Mouse (Mus musculus) heart, embryonic 14.5 days (tissue): ENCODE results near the gene Rnf212. TPM values are rescaled to one million over a fixed set of nuclear protein-coding genes. Genes with fewer than 3 reads are reported as not detected.
"Not testable (repeated sequence)": the region's sequence is repeated elsewhere in the genome, so short reads cannot be mapped to it uniquely, and the experiment has no call there.

Experiments used
- ATAC-seq: fragments of 200-750 bp; cut with Nextera tagmentation; 2 replicates; pipeline ENCODE4 v1.8.0; 2017; ENCODE audit warnings: low read depth, moderate TSS enrichment; ENCODE audit not compliant: insufficient number of reproducible peaks, insufficient read depth, low FRiP score
- H3K27ac ChIP-seq, 2 experiments: fragments of 200-500 bp in 1 of 2; fragments of 300-500 bp in 1 of 2; sonication (generic) in 1 of 2; replicated peaks in 1 of 2; 2 replicates each; pipeline ENCODE4 v1.5.1; 2012 to 2014; ENCODE audit warnings: low read depth in 2 of 2, low read length in 2 of 2, control low read depth in 1 of 2, mild to moderate bottlenecking in 1 of 2, mixed read lengths in 1 of 2; ENCODE audit not compliant: control insufficient read depth in 1 of 2, insufficient read depth in 1 of 2
- H3K27me3 ChIP-seq: fragments of 300-500 bp; sonication (generic); 2 replicates; pipeline ENCODE4 v1.6.1; 2014; ENCODE audit warnings: mild to moderate bottlenecking, low read length, control low read depth; ENCODE audit not compliant: control insufficient read depth, insufficient read depth
- H3K36me3 ChIP-seq: fragments of 300-500 bp; sonication (generic); 2 replicates; pipeline ENCODE4 v1.6.1; 2014; ENCODE audit warnings: mild to moderate bottlenecking, control low read depth, low read length, mixed read lengths; ENCODE audit not compliant: control insufficient read depth, insufficient read depth
- H3K4me1 ChIP-seq, 2 experiments: fragments of 200-500 bp in 1 of 2; fragments of 300-500 bp in 1 of 2; sonication (generic) in 1 of 2; 2 replicates each; pipeline ENCODE4 v1.6.1; 2012 to 2014; ENCODE audit warnings: low read length in 2 of 2, control low read depth in 1 of 2, mixed read lengths in 1 of 2; ENCODE audit not compliant: control insufficient read depth in 2 of 2, insufficient read depth in 2 of 2
- H3K4me2 ChIP-seq: fragments of 300-500 bp; sonication (generic); 2 replicates; pipeline ENCODE4 v1.6.1; 2014; ENCODE audit warnings: mild to moderate bottlenecking, low read length
- H3K4me3 ChIP-seq, 2 experiments: fragments of 200-500 bp in 1 of 2; fragments of 300-500 bp in 1 of 2; sonication (generic) in 1 of 2; 2 replicates each; pipeline ENCODE4 v1.5.1; 2012 to 2014; ENCODE audit warnings: low read length in 2 of 2, mild to moderate bottlenecking in 2 of 2, control low read depth in 1 of 2, low read depth in 1 of 2, moderate library complexity in 1 of 2; ENCODE audit not compliant: control insufficient read depth in 1 of 2, insufficient read depth in 1 of 2
- H3K9ac ChIP-seq: fragments of 300-500 bp; sonication (generic); 2 replicates; pipeline ENCODE4 v1.6.1; 2014; ENCODE audit warnings: mild to moderate bottlenecking, low read length
- H3K9me3 ChIP-seq: fragments of 300-500 bp; sonication (generic); 2 replicates; pipeline ENCODE4 v1.6.1; 2016; ENCODE audit warnings: low read length, control low read depth; ENCODE audit not compliant: control insufficient read depth
- WGBS: fragments of 180-500 bp; shearing (Covaris S2); extraction: QIAGEN DNeasy Blood & Tissue Kit; methylation state at CpG from one replicate; pipeline ENCODE4 v1.1.7; 2014; 5-methylcytosine and 5-hydroxymethylcytosine counted together
- polyA plus RNA-seq: library from polyadenylated mRNA; unstranded; fragments of >200 nt; fragmentation: Nextera tagmentation; extraction: Ambion mirVana; gene quantifications from 2 replicates; pipeline ENCODE4 v1.2.1, GENCODE M21; 2014

The Rnf212 gene
- polyA plus RNA-seq = not detected in 2 replicates

- H3K4me2 ChIP-seq = no peak within 1 kb of the TSS
- 73% methylated on average over 40 of the region's 40 CpGs for WGBS
- H3K4me3 ChIP-seq = no peak within 1 kb of the TSS
- H3K27ac ChIP-seq = no peak within 1 kb of the TSS
- no peak within 1 kb of the TSS for H3K9ac ChIP-seq
- H3K27me3 ChIP-seq = no peaks in the 10 kb centered on the region
- H3K4me1 ChIP-seq = no peaks in the 10 kb centered on the region
- no peak for ATAC-seq
- H3K36me3 ChIP-seq = no peaks in the 10 kb centered on the region
- no peaks in the 10 kb centered on the region for H3K9me3 ChIP-seq
These were observed at the start of gene Rnf212 for GRCm38 (mm10) chr5:108774630-108775306. Gene Rnf212 (minus strand): TSS chr5:108774982.

DNA sequence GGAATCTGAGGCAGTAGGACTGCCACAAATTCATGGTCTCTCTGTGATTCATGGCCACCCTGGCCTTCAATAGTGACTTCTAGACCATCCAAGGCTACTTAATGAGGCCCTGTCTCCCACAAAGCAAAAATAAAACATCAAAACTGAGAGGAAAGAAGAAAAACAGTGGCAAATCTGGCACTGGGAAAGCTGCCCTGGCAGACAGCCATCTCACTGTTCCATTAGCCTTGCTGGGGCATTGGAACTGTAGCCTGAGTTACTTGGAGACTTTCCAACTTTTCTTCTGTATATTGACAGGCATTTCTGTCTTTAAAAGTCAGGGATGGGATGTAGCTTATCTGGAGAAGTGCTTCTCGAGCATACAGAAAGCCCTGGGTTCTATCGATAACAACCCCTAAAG, 48.5 kb upstream of the Rnf212 start:
- Histone ChIP-seq H3K4me2 (no peak overlapping the region), H3K27me3 (no peaks in the 10 kb centered on the region), H3K27ac (no peak overlapping the region), H3K9me3 (no peaks in the 10 kb centered on the region), H3K4me3 (no peak overlapping the region), H3K9ac (no peak overlapping the region), H3K4me1 (no peaks in the 10 kb centered on the region), H3K36me3 (no peaks in the 10 kb centered on the region)
- WGBS = 49% methylated on average over 2 of the region's 2 CpGs
- no peak for ATAC-seq

- not testable (repeated sequence) for H3K4me2 ChIP-seq, H3K36me3 ChIP-seq, H3K27me3 ChIP-seq, H3K4me3 ChIP-seq, ATAC-seq, H3K9me3 ChIP-seq, H3K9ac ChIP-seq, H3K27ac ChIP-seq, H3K4me1 ChIP-seq
- 66% methylated on average over 2 of the region's 2 CpGs for WGBS
These were observed 34.0 kb upstream of the Rnf212 start, which contains the start of gene Vmn2r8 for GRCm38 (mm10) chr5:108808750-108809149. Gene Vmn2r8 (minus strand): TSS chr5:108808850.

DNA sequence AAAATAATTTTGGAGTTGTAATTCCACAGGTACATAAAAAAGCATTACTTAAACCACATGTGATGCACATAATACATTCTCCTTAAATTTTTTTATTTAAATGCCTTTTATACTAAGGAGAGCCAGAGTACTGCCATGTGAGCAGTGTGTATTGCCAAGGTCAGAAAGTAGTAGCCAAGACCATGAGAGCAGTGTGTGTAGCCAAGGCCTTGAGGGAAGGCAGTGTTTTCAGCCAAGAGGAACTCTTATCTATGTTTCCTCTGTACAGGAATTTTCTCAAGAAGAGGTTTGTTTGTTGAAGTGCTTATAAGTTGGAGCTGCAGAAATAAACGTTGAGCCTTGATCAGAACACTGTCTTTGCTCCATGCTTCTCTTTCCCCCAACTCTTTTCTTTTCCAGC, 28.9 kb upstream of the Rnf212 start:
- ATAC-seq = no peak

GRCm38 (mm10) chr5:108795263-108795662, 20.5 kb upstream of the Rnf212 start, which contains the start of gene Tmed11:
Gene Tmed11 (minus strand): TSS chr5:108795363.
- H3K4me2 ChIP-seq, H3K4me1 ChIP-seq, H3K36me3 ChIP-seq, ATAC-seq, H3K9me3 ChIP-seq, H3K27me3 ChIP-seq, H3K27ac ChIP-seq, H3K4me3 ChIP-seq, H3K9ac ChIP-seq: not testable (repeated sequence)
- 61% methylated on average over 2 of the region's 2 CpGs for WGBS

More for the DNA sequence above, 28.9 kb upstream of the Rnf212 start:
- no peaks in the 10 kb centered on the region for H3K27me3 ChIP-seq
- H3K9me3 ChIP-seq = no peaks in the 10 kb centered on the region
- no peaks in the 10 kb centered on the region for H3K36me3 ChIP-seq
- no peaks in the 10 kb centered on the region for H3K4me1 ChIP-seq
- no peak overlapping the region for H3K9ac ChIP-seq
- no peak overlapping the region for H3K4me3 ChIP-seq
- H3K27ac ChIP-seq = no peak overlapping the region
- H3K4me2 ChIP-seq = no peak overlapping the region
- WGBS = 26% methylated on average over 1 of the region's 1 CpGs

DNA sequence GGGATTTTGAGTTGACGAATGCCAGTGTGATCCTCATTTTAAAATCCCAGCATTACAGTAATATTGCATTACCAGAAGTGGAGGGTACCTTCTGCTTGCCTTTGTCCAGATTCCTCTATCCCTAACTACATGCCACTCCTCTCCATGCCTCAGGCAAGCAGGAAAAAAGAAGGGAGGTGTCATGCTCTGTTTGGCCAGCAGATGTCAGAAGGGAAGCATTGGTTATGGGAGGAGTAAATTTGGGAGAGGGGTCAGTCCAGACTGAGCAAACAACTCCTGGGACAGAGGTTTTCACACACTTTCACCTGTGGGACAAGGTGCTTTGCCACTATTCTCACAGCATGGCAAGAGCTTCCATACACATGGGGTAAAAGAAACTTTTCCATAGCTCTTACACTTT, 15.6 kb upstream of the Rnf212 start:
- not testable (repeated sequence) for H3K4me3 ChIP-seq, H3K27me3 ChIP-seq, H3K4me1 ChIP-seq, ATAC-seq, H3K9me3 ChIP-seq, H3K9ac ChIP-seq, H3K4me2 ChIP-seq, H3K27ac ChIP-seq, H3K36me3 ChIP-seq
- WGBS = 32% methylated on average over 1 of the region's 1 CpGs

GRCm38 (mm10) chr5:108760002-108760401, 14.8 kb downstream of the Rnf212 start:
- ATAC-seq = no peak
- WGBS = 79% methylated on average over 2 of the region's 2 CpGs
- H3K9me3 ChIP-seq = no peaks in the 10 kb centered on the region
- no peak overlapping the region for H3K27ac ChIP-seq
- H3K9ac ChIP-seq = no peak overlapping the region
- H3K4me2 ChIP-seq = no peak overlapping the region
- H3K36me3 ChIP-seq = no peaks in the 10 kb centered on the region
- H3K4me1 ChIP-seq = no peaks in the 10 kb centered on the region
- no peaks in the 10 kb centered on the region for H3K27me3 ChIP-seq
- no peak overlapping the region for H3K4me3 ChIP-seq

- Histone ChIP-seq H3K4me1 (no peaks in the 10 kb centered on the region), H3K9ac (no peak overlapping the region), H3K4me3 (no peak overlapping the region), H3K4me2 (no peak overlapping the region), H3K27me3 (no peaks in the 10 kb centered on the region), H3K27ac (no peak overlapping the region), H3K36me3 (no peaks in the 10 kb centered on the region), H3K9me3 (no peaks in the 10 kb centered on the region)
- ATAC-seq = no peak
- 47% methylated on average over 3 of the region's 3 CpGs for WGBS
These were observed 16.4 kb downstream of the Rnf212 start for GRCm38 (mm10) chr5:108758396-108758795.
